Mouse (Mus musculus) hindbrain, embryonic 10.5 days (tissue): ENCODE data around the gene Clcnkb. TPM values are rescaled to one million over a fixed set of nuclear protein-coding genes. Genes with fewer than 3 reads are reported as not detected.

Source experiments
- polyA plus RNA-seq: library from polyadenylated mRNA; unstranded; fragments of >200 nt; fragmentation: Nextera tagmentation; extraction: Ambion mirVana; gene quantifications from 2 replicates; pipeline ENCODE4 v1.2.1, GENCODE M21; 2016

The Clcnkb gene
- polyA plus RNA-seq, 1 experiment from 2014 or later, result not detected

Other genes with a start within 250 kb of the Clcnkb start
- 5.3 and 6.5 TPM in 2 replicates for gene Rsg1, start 202.1 kb downstream of the Clcnkb start, polyA plus RNA-seq
- gene Arhgef19, start 176.5 kb downstream of the Clcnkb start, polyA plus RNA-seq, result 1.7 and 4.3 TPM in 2 replicates
- 3.3 and 4.4 TPM in 2 replicates for gene Epha2, start 114.8 kb downstream of the Clcnkb start, polyA plus RNA-seq
- 0.65 and 0.81 TPM in 2 replicates for gene Fam131c, start 47.8 kb downstream of the Clcnkb start, polyA plus RNA-seq
- 0.31 and 0.33 TPM in 2 replicates for gene Clcnka, start 17.3 kb downstream of the Clcnkb start, polyA plus RNA-seq
- not detected in 2 replicates for gene Hspb7, start 4.8 kb upstream of the Clcnkb start, polyA plus RNA-seq
- gene Srarp, start 20.1 kb upstream of the Clcnkb start, polyA plus RNA-seq, result not detected in 2 replicates
- gene Zbtb17, start 28.6 kb upstream of the Clcnkb start, polyA plus RNA-seq, result 52.6 and 60.8 TPM in 2 replicates
- gene Spen, start 122.6 kb upstream of the Clcnkb start, polyA plus RNA-seq, result 12.8 and 14.2 TPM in 2 replicates
- 33.7 and 34.4 TPM in 2 replicates for gene Fblim1, start 190.1 kb upstream of the Clcnkb start, polyA plus RNA-seq
- 1.2 and 1.5 TPM in 2 replicates for gene Tmem82, start 202.6 kb upstream of the Clcnkb start, polyA plus RNA-seq
- gene Slc25a34, start 207.8 kb upstream of the Clcnkb start, polyA plus RNA-seq, result 0.10 TPM in 1 of 2 replicates, not detected in the other
- gene Plekhm2, start 248.9 kb upstream of the Clcnkb start, polyA plus RNA-seq, result 5.0 and 5.4 TPM in 2 replicates